Mouse (Mus musculus) midbrain, embryonic 14.5 days (tissue): ENCODE data around the gene Tmem151b. TPM values are rescaled to one million over a fixed set of nuclear protein-coding genes. Genes with fewer than 3 reads are reported as not detected.
A peak's percentile ranks its signal among the peaks of the same experiment; 100 is the strongest.

Source experiments
- ATAC-seq: fragments of 200-750 bp; cut with Nextera tagmentation; 2 replicates; pipeline ENCODE4 v1.8.0; 2017; ENCODE audit warnings: moderate number of reproducible peaks, moderate library complexity; ENCODE audit not compliant: low FRiP score, low TSS enrichment
- DNase-seq: peaks from one replicate; pipeline ENCODE4 v3.0.0-alpha.2; 2015
- H3K27ac ChIP-seq: fragments of 300-500 bp; sonication (generic); replicated peaks from 2 replicates; pipeline ENCODE4 v1.5.1; 2014; ENCODE audit warnings: mild to moderate bottlenecking, low read depth, low read length, moderate library complexity
- H3K27me3 ChIP-seq: fragments of 300-500 bp; sonication (generic); 2 replicates; pipeline ENCODE4 v1.6.1; 2014; ENCODE audit warnings: low read length, control low read depth, mixed read lengths; ENCODE audit not compliant: control insufficient read depth, insufficient read depth
- H3K36me3 ChIP-seq: fragments of 300-500 bp; sonication (generic); 2 replicates; pipeline ENCODE4 v1.6.1; 2014; ENCODE audit warnings: low read length, control low read depth; ENCODE audit not compliant: control insufficient read depth, insufficient read depth
- H3K4me1 ChIP-seq: fragments of 300-500 bp; sonication (generic); 2 replicates; pipeline ENCODE4 v1.6.1; 2014; ENCODE audit warnings: mild to moderate bottlenecking, antibody characterized with exemption, low read length, control low read depth; ENCODE audit not compliant: control insufficient read depth, insufficient read depth
- H3K4me2 ChIP-seq: fragments of 300-500 bp; sonication (generic); 2 replicates; pipeline ENCODE4 v1.6.1; 2014; ENCODE audit warnings: mild to moderate bottlenecking, low read length, moderate library complexity
- H3K4me3 ChIP-seq: fragments of 300-500 bp; sonication (generic); replicated peaks from 2 replicates; pipeline ENCODE4 v1.5.1; 2014; ENCODE audit warnings: low read depth, low read length
- H3K9ac ChIP-seq: fragments of 300-500 bp; sonication (generic); replicated peaks from 2 replicates; pipeline ENCODE4 v1.6.1; 2014; ENCODE audit warnings: mild to moderate bottlenecking, low read length, moderate library complexity
- H3K9me3 ChIP-seq: fragments of 300-500 bp; sonication (generic); 2 replicates; pipeline ENCODE4 v1.6.1; 2016; ENCODE audit warnings: low read length, control low read depth, mixed read lengths; ENCODE audit not compliant: control insufficient read depth
- WGBS: fragments of 180-500 bp; shearing (Covaris S2); extraction: QIAGEN DNeasy Blood & Tissue Kit; methylation state at CpG from one replicate; pipeline ENCODE4 v1.1.7; 2014; 5-methylcytosine and 5-hydroxymethylcytosine counted together
- polyA plus RNA-seq: library from polyadenylated mRNA; unstranded; fragments of >200 nt; fragmentation: Nextera tagmentation; extraction: Ambion mirVana; gene quantifications from 2 replicates; pipeline ENCODE4 v1.2.1, GENCODE M21; 2014

Gene Tmem151b
- polyA plus RNA-seq, 1 experiment from 2014 or later: 20.4 TPM

- ATAC-seq (no peak), DNase-seq (no peak)
- no peak overlapping the region for H3K4me2 ChIP-seq
- H3K4me1 ChIP-seq: peaks cover 27% of the 10 kb centered on the region
- no peaks in the 10 kb centered on the region for H3K9me3 ChIP-seq
- no peaks in the 10 kb centered on the region for H3K36me3 ChIP-seq
- H3K27me3 ChIP-seq: no peaks in the 10 kb centered on the region
- 86% methylated on average over 3 of the region's 3 CpGs for WGBS
- no peak overlapping the region for H3K4me3 ChIP-seq
- no peak overlapping the region for H3K9ac ChIP-seq
- no peak overlapping the region for H3K27ac ChIP-seq
These were observed 3.6 kb upstream of the Tmem151b start for GRCm38 (mm10) chr17:45553065-45553464.

- Histone ChIP-seq H3K9ac (no peak overlapping the region), H3K9me3 (no peaks in the 10 kb centered on the region), H3K4me3 (no peak overlapping the region), H3K27me3 (peaks cover 9% of the 10 kb centered on the region; the same call in 1 of the 2 replicates), H3K36me3 (peaks cover 1% of the 10 kb centered on the region), H3K4me2 (no peak overlapping the region), H3K4me1 (peaks cover 34% of the 10 kb centered on the region), H3K27ac (no peak overlapping the region)
- 4% methylated on average over 8 of the region's 8 CpGs for WGBS
- 0 out of 2 replicates have a peak, but pooled peaks have one; percentile 21 for ATAC-seq
- DNase-seq: peak; percentile 87
These were observed 2.5 kb upstream of the Tmem151b start for GRCm38 (mm10) chr17:45551816-45552451.

GRCm38 (mm10) chr17:45551249-45551796 is 1.8 kb upstream of the Tmem151b start:
- Histone ChIP-seq H3K9me3 (no peaks in the 10 kb centered on the region), H3K4me3 (no peak overlapping the region), H3K9ac (no peak overlapping the region), H3K36me3 (peaks cover 7% of the 10 kb centered on the region), H3K4me1 (peaks cover 28% of the 10 kb centered on the region), H3K27me3 (peaks cover 15% of the 10 kb centered on the region), H3K27ac (no peak overlapping the region), H3K4me2 (no peak overlapping the region)
- no peak for ATAC-seq
- 40% methylated on average over 7 of the region's 7 CpGs for WGBS
- DNase-seq: no peak

- peak overlapping the region; percentile 99; the same call in 1 of the 2 replicates for H3K9ac ChIP-seq
- peak overlapping the region; percentile 97; the same call in 1 of the 2 replicates for H3K27ac ChIP-seq
- H3K27me3 ChIP-seq: peaks cover 26% of the 10 kb centered on the region
- 26% methylated on average over 5 of the region's 5 CpGs for WGBS
- DNase-seq: no peak
- H3K36me3 ChIP-seq: peaks cover 18% of the 10 kb centered on the region
- H3K9me3 ChIP-seq: no peaks in the 10 kb centered on the region
- H3K4me3 ChIP-seq: peak overlapping the region; percentile 93
- H3K4me2 ChIP-seq: peak overlapping the region; percentile 64
- peaks cover 29% of the 10 kb centered on the region for H3K4me1 ChIP-seq
- no peak for ATAC-seq
These were observed 776 bp upstream of the Tmem151b start for GRCm38 (mm10) chr17:45550253-45550652.

- H3K4me1 ChIP-seq: peaks cover 43% of the 10 kb centered on the region
- peak; percentile 66 for ATAC-seq
- 3% methylated on average over 52 of the region's 68 CpGs for WGBS
These were observed 650 bp downstream of the Tmem151b start for GRCm38 (mm10) chr17:45548541-45549512.

GRCm38 (mm10) chr17:45547461-45548190 is 1.9 kb downstream of the Tmem151b start:
- Histone ChIP-seq H3K27me3 (peaks cover 31% of the 10 kb centered on the region), H3K36me3 (peaks cover 35% of the 10 kb centered on the region), H3K4me2 (peak overlapping the region; percentile 64), H3K4me1 (peaks cover 46% of the 10 kb centered on the region), H3K4me3 (peak overlapping the region; percentile 93), H3K9me3 (no peaks in the 10 kb centered on the region), H3K9ac (no peak overlapping the region), H3K27ac (no peak overlapping the region)
- DNase-seq (no peak), ATAC-seq (no peak)
- WGBS: 78% methylated on average over 5 of the region's 5 CpGs

More at GRCm38 (mm10) chr17:45548541-45549512, 650 bp downstream of the Tmem151b start:
- peak overlapping the region; percentile 99 for H3K9ac ChIP-seq
- H3K4me2 ChIP-seq: peak overlapping the region; percentile 64
- H3K9me3 ChIP-seq: no peaks in the 10 kb centered on the region
- H3K27me3 ChIP-seq: peaks cover 31% of the 10 kb centered on the region
- H3K4me3 ChIP-seq: peak overlapping the region; percentile 93
- DNase-seq: peak; percentile 87
- peak overlapping the region; percentile 97 for H3K27ac ChIP-seq
- H3K36me3 ChIP-seq: peaks cover 32% of the 10 kb centered on the region

GRCm38 (mm10) chr17:45546941-45547340 is 2.5 kb downstream of the Tmem151b start:
- WGBS: 72% methylated on average over 16 of the region's 16 CpGs
- ATAC-seq: no peak
- peaks cover 35% of the 10 kb centered on the region for H3K36me3 ChIP-seq

More at GRCm38 (mm10) chr17:45546941-45547340, 2.5 kb downstream of the Tmem151b start:
- H3K4me2 ChIP-seq: no peak overlapping the region
- H3K27ac ChIP-seq: no peak overlapping the region
- H3K4me1 ChIP-seq: peaks cover 44% of the 10 kb centered on the region
- H3K9ac ChIP-seq: no peak overlapping the region
- no peaks in the 10 kb centered on the region for H3K9me3 ChIP-seq
- no peak overlapping the region for H3K4me3 ChIP-seq
- peaks cover 31% of the 10 kb centered on the region for H3K27me3 ChIP-seq
- no peak for DNase-seq
